Mouse (Mus musculus) granulocyte monocyte progenitor cell, adult 5-6 weeks (primary cell): Measurements from ENCODE around the gene Ddx52. TPM values are rescaled to one million over a fixed set of nuclear protein-coding genes. Genes with fewer than 3 reads are reported as not detected.

Experiments used
- ATAC-seq: replicated peaks from 2 replicates; pipeline ENCODE4 v1.8.0; 2016; ENCODE audit warnings: mild to moderate bottlenecking, moderate TSS enrichment, inconsistent platforms; ENCODE audit not compliant: poor library complexity, severe bottlenecking
- total RNA-seq, 2 experiments: library from RNA; stranded (forward) in 1 of 2; stranded (reverse) in 1 of 2; fragments of 200-712, 200-1000 nt in 1 of 2; fragments of >200 nt in 1 of 2; fragmentation: Nextera tagmentation in 1 of 2; gene quantifications; 2 replicates each; pipeline ENCODE4 v1.2.3; 2014 to 2017

The Ddx52 gene
- total RNA-seq (2014; fragmentation: Nextera tagmentation) (28.4 and 29.5 TPM in 2 replicates), total RNA-seq (2017) (72.2 and 84.9 TPM in 2 replicates)

DNA sequence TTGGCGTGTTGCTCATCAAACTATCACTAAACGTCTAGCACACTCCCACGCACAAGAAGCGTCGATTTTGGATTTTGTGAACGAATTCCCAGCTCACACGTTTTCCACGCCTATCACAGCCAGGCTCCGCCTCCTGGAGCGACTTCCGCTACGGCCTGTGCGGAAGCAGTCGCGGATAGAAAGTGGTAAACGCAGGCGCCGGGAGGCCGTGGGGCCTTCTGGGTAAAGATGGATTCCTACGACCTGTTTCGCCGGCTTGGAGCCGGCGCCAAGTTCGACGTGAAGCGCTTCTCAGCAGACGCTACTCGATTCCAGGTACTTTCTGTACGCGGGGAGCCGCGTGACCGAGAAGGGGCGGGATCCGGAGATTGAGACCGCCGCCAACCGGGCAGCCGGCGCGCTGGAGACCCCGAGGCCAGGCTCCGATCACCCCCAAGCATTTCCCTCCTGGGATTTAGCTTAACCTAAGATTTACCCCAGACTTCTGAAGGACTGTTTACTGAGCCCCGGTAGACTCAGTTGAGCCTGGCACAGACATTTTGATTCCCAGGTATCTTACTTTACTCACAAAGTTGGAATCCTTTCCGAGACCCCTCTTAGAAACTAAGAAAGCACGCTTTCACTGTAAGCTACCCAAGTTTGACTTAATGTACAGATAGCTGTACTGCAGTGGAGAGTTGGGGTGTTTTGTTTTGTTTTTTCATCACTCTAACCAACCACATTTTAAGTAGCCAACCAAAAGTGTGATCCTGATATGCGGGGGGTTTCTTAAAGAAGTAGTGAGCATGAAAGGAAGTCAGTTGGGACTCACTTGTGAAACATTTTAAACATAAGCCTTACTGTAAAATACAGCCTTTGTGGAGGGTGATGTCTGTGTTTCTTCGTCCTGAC lies at the start of gene Ddx52:
Gene Ddx52, plus strand, starts transcription at position 113 of the 891 bp plus-strand sequence.
- ATAC-seq, result peak; percentile 100

DNA sequence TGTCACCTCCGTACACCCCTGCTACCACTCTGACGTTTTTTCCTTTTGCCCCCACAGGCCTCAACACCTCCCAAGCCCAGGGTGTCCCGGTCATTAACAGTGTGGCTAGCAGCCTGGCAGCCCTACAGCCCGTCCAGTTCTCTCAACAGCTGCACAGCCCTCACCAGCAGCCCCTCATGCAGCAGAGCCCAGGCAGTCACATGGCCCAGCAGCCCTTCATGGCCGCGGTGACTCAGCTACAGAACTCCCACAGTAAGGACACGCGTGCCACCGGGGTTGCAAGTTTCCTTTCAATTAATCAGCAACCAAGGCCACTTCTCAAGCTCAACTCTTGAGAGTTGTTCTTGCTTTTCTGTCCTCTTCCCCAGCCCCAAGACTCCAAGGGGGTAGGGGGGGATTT lies 48.5 kb upstream of the Ddx52 start:
- ATAC-seq, result no peak

DNA sequence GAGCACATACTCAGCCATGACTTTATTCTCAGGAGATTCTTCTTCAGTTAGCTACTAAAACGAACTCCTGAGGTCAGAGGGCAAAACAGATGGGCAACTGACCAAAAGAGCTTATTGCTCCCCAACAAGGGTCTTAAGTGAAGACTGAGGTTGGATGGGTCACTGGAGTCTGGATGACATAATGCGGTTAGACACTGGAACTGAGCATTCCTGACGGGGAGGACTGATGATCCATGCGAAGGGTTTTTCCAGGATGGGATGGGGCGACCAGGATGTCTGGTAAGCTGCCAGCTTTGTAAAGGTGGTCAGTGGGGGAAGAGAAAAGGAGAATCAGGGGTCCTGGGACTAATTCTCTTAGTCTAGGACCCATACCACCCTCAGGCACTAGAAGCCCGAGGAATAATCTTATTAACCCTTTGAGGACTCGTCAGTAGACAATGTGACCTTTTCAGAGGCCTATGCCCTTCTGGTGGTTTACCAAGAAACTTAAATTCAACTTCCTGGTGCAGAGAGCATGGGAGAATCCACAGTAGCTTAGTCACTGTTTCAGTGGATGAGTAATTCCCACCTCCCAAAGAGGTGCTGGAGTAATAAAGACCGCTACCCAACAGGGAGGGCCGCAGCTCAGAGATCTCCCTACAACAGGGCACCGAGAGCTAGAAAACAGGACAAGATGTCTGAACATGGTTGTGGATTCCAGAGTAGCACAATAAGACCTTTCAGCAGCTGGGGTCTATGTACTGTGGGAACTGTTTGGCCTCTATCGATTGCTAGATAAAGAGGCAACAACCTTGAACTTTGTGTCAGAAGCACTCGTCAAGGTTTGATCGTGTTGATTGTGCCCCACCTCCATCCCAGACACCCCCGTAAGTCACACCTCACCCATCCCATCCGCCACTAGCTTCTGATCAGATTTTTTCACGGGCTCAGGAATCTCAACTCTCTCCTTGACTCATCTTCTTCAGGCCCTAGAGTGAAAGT lies 45.1 kb upstream of the Ddx52 start:
- ATAC-seq, result no peak

DNA sequence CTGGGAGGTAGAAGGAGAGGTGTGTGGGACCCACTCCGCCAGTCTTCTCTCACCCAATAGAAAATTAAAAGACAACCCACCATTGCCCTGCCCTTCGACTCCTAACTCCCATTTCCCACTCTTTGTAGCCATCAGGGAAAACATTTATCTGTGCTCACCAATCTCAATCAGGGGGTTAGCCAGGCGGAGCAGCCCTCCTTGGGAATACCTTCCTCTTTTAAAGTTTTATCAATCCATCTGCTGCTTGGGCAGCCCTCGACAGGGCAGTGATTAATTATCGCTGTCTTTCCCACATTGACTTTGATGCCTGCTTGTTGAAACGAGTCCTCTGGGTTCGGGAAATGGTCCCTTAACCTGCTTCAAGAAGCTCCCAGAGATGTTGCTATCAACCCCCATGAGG lies 44.3 kb upstream of the Ddx52 start:
- no peak for ATAC-seq

DNA sequence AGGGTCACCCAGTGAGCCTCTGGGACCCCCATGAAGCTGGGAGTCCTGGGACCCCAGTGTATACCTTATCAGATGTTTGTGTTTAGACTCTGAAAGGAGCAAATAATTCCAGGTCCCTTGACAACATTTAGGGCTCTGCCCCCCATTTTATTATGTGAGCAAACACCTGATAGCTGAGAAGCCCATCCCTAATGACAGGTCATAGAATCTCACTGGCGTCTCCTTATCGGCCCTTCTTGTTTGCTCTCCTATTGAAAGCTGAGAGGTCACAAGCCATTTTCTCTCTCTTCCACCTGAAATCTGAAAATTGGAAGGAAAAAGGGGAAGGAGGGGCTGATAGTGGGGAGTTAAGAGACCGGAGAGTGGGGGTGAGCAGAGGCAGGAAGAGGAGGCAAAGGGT lies 39.0 kb upstream of the Ddx52 start:
- ATAC-seq, result no peak

DNA sequence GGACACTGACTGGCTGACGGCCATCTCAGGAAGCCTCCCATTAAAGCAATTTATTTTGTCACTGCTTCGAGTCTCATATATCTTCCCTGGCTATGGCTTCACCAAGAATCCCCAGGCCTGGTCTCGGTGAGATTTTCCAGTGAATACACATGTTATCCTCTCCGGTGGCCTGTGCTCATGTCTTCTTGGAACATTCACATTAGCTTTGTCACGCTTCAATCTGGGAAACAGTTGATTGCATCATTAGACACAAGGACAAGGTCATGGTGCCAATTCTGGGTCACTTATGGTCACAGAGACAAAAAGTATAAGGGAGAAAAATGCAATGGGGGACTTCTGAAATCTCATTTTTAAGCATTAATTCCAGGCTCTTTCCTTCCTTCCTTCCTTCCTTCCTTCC lies 36.1 kb upstream of the Ddx52 start:
- no peak for ATAC-seq

DNA sequence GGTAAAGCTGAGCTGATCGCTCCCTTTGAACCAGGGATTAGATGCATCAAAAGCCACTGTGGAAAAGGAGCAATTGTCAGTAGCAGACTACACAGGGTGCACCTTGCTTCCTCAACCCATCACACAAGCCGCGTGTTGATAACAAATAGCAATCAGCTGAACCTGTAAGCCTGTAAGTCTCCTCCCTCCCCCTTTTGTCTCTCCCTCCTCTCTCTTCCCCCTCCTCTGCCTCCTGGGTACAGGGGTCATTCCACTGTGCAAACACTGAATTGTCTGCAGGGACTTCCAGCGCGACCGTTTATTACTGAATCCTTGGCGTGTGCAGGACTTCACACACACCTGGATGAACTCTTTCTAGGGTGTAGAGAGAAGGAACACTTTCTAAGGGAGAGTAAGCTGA lies 33.5 kb upstream of the Ddx52 start:
- no peak for ATAC-seq

DNA sequence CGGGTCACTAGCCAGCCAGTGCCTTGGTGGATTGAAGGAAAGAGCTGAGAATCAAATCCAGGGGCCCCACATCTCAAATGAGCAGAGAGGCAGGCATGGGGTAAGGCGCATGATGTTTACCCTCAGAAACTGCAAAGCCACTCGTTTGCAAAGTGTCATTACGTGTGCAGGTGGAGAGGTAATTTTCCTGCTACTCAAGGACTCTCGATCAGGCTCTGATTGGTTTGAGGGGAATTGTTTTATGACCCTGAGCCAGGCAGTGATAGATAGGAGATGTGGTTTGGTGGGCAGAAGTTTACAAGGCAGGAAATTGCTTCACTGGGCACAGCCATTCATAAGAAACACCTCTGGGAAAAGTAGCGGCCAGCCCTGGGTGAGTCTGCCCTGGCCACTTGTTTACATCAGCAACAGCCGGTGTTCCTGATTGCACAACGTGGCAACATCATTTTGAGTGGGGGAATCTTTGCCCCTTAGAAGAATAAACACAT lies 28.0 kb upstream of the Ddx52 start:
- peak; percentile 86 for ATAC-seq

DNA sequence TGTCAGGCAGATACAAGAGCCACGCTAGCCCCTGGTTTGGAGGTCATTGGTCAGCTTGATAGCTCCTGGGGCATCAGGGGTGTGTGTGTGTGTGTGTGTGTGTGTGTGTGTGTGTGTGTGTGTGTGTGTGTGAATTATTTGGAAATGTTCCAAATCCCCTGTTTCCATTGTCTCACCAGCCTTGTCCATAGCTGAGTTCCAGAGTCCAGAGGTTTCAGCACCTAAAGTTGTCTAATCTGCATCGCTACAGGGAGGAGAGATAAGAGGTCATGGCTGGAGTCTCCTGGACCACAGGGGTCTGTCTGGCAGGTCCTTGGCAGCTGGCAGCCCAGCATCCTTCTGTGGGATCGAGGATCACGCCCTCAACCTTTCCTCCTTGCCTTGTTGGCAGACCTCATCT lies 27.4 kb upstream of the Ddx52 start:
- no peak for ATAC-seq

DNA sequence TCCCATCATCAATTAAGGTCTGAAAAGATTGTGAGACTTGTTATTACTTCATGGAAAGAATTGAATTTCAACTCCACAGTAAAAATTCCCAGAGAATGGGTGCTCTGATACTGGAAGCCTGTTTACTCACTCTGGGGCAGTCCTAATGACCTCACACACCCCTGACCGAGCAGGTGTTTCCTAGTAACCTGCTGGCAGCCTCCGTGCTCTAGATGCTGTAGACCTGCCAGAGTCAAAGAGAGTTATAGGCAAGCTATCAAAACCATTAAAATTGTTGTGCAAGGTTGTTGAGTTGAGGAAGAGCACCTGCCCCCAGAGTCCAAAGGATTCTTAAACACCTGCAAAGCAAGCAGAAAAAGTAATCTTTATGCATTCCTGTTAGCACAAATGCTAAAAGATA lies 19.3 kb upstream of the Ddx52 start:
- ATAC-seq, result no peak

DNA sequence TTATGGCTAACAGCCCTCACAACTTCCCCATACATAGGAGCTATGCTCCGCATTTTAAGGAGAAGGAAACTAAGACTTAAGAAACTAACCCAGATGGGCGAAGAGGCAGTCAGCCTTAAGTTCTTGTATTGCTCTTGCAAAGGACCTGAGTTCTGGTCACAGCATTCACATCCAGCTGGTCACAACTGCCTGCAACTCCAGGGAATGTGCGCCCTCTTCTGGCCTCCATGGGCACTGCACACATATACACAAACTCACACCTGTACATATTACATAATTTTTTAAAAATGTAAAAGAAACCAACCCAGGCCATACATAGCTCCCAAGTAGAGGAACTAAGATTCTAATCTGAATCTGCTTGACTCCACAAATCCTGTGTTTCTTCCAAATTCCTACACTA lies 14.8 kb upstream of the Ddx52 start:
- ATAC-seq, result peak; percentile 44; the same call in 1 of the 2 replicates

DNA sequence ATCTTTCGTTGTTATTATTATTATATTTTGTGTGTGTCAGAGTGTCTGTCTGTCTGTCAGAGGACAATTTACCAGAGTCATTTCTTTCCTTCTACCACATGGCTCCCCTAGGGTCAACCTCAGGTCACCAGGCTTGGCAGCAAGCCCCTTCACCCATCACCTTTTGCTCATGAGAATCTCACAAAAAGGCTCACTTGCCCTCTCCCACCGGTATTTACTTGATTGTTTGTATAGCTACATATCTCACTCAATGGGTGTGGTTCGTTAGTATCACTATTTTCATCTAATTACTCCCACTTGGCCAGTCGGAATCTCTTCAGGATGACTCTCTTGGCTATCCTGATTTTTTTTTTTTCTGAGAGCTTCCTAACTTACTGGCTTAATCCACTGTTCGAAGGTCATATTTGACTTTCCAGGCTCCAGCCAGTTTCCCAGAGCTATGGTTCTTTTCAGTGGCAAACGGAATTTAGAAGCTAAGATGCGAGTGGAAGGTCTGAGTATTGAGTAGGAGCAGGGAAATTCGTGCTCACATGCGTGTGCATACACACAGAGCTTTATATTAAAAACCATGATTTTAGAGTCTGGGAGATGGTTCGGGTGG lies 9.3 kb upstream of the Ddx52 start:
- ATAC-seq, result no peak

DNA sequence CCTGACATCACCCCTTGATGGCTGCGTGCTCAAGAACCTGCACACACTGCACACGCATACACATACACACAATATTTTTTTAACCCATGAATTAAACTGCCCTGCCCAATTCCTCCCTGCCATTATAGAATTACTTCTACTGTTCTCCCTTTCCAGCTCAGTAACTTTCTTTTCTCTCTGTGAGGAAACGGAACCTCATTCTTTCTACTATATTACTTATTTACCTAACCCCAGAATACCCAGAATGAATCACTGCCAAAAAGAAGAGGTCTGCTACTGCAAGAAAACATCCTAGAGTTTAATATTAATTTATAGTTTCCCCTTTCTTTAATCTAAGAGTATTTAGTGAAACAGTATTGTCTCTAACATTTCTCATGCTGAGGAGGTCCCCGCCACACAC lies 8.5 kb upstream of the Ddx52 start:
- ATAC-seq, result no peak

DNA sequence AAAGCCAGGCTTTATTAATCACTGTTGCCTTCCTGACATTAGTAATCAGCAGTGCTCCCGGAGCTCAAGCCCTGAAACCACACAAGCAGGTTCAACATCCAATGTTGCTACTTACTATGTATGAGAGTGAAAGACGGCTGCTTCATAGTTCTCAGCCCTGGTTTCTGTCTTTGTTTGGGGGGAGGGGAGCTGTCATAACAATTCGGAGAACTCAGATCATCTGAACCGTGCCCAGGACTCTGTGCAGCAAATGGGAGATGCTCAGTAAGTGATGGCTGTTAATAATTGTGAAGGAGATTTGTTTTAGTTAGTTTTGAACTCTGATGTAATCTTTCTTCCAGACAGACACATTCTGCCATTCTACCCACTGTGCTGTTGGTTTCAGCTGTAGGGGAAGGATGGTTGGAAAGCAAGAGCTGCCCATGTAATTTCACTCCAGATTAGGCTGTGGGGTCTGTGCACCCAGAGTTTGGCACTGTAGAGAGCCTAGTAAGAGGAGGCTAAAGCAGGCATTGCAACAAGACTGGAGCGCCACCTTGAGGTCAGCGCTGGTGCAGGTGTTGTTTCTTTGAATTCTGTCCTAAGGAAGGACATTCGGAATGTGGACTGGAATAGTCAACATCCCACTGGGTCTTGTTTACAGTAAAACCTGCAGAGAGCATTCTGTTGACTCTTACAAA lies 5.7 kb upstream of the Ddx52 start:
- ATAC-seq, result peak; percentile 82

DNA sequence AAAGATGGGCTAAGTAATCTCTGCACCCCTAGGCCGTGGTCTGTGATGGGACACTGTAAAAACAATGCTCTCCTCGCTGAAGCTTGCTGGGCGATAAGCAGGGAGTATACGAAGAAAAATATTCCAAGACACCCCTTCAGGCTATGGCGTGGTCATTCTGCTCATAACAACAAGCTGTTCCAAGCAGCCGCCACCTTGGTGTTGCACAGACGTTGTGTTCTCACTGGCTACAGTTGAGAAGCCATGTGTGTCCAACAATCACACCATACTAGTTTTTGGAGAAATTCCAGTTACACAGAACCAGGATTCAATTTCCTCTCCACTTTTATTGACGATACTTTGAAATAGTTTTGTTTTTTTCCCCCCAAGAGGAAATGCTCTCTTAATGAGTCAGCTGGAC lies 3.3 kb upstream of the Ddx52 start:
- ATAC-seq, result no peak

DNA sequence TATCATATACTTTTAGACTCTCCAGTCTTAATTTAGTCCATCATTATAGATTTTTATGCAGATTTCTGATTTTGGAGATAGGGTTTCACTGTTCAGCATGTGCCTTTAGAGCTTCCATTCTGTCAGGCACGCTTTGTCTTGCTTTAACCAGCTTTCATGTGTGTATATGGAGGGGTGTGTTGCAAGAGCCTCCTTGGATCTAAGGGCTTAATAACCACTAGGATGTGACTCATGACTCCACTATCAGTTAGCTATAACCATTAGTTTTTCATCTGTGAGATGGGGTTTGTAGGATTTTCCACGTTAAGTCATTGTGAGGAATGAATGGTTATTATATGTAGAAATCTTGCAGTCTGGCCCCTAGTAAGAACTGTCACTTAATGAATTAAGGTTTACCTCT lies 15.0 kb downstream of the Ddx52 start:
- ATAC-seq, result no peak

DNA sequence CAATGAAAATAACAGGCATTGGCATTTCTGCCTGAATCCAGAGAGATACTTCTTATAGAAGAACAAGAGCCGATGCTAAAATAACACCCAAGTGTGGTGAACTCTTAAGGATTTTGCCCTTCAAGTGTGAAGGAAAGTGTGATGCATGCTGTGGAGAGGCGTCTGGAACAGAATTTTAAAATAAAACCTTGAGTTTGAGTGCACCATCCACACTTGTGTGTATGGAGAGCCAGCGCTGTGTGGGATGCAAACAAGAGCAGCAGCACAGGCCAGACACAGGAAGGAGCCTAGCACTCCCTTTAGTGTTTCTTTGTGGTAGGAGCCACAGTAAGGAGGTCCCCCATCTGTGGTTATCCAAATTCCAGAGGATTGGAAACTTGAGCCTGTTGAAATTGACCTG lies 20.1 kb downstream of the Ddx52 start:
- no peak for ATAC-seq

DNA sequence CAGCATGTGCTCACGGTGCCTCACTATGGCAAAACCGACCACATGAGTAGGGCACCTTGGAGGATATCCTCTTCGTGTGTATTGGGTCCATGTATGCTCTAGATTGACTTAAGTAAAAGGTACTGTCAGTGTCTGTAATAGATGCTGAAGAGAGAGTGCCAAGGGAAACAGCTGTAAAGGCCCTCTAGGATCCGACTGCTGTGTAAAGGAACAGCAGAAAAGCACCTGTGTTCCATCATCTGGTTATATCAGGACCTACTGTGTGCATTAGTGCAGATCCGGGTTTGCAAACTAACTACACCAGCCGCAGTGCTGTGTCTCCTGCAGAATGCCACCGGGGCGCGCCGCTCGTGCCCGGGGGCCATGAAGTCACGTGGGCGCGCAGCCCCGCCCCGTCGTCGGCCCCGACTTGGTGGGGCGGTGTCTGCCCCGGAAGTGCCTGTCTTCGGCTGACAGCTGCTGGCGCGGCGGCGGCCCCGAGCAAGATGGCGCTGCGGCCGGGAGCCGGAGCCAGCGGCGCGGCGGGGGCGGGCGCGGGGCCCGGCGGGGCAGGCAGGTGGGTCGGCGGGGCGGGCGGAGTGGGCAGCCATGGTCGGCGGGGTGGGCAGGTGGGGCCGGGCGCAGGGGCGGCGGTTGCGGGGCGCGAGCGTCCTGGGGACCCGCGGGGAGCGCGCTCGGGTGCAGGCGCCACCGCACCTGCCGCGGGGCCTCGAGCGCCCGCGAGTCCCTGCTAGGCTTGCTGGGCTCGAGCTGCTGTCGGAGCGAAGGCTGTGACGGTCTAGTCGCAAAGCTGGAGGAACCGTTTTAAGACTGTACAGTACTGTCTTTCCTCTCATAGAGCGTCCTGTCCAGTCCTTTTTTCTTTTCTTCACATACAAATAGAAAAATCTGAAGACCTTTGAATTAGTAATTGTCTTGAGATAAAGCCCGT lies 22.4 kb downstream of the Ddx52 start, which contains the start of gene Synrg:
Gene Synrg, plus strand, starts transcription at position 438 of the 931 bp plus-strand sequence.
- ATAC-seq, result peak; percentile 93
